Mouse (Mus musculus) CH12.LX (cell line): ENCODE results near the gene Fbxo36. TPM values are rescaled to one million over a fixed set of nuclear protein-coding genes. Genes with fewer than 3 reads are reported as not detected.

ENCODE experiments used
- DNase-seq: peaks from one replicate; pipeline ENCODE4 v3.0.0-alpha.2; 2013; ENCODE audit errors: extremely low read depth
- H3K27ac ChIP-seq: 2 replicates; pipeline ENCODE4 v1.5.1; 2012; ENCODE audit warnings: low read depth, mild to moderate bottlenecking, control low read depth, moderate library complexity; ENCODE audit not compliant: insufficient read depth
- H3K27me3 ChIP-seq: replicated peaks from 2 replicates; pipeline ENCODE3; 2012; ENCODE audit warnings: inconsistent platforms
- H3K36me3 ChIP-seq, 2 experiments: replicated peaks in 1 of 2; 2 replicates each; pipeline versions ENCODE3 to v1.6.1; 2012; ENCODE audit warnings: inconsistent platforms in 1 of 2, low read length in 1 of 2, mild to moderate bottlenecking in 1 of 2, mixed read lengths in 1 of 2, moderate library complexity in 1 of 2; ENCODE audit not compliant: control insufficient read depth in 1 of 2, insufficient read depth in 1 of 2
- H3K4me1 ChIP-seq, 2 experiments: 2 replicates each; pipeline ENCODE4 v1.6.1; 2012; ENCODE audit warnings: inconsistent platforms in 1 of 2, moderate library complexity in 1 of 2; ENCODE audit not compliant: insufficient read depth in 2 of 2, control insufficient read depth in 1 of 2
- H3K4me2 ChIP-seq: 2 replicates; pipeline ENCODE4 v1.6.1; 2012; ENCODE audit warnings: low read depth, mild to moderate bottlenecking, control low read depth; ENCODE audit not compliant: poor library complexity, insufficient read depth, severe bottlenecking
- H3K4me3 ChIP-seq, 3 experiments: fragments of 150-350 bp in 1 of 3; sonication (generic) in 1 of 3; replicated peaks in 1 of 3; 2 replicates each; pipeline versions ENCODE3 to v1.5.1; 2011 to 2012; ENCODE audit warnings: low read depth in 2 of 3, low read length in 2 of 3, mild to moderate bottlenecking in 2 of 3, moderate library complexity in 2 of 3, control low read depth in 1 of 3, improper control_type of control experiment in 1 of 3, inconsistent platforms in 1 of 3, mixed read lengths in 1 of 3; ENCODE audit not compliant: poor library complexity in 1 of 3
- H3K79me2 ChIP-seq: replicated peaks from 2 replicates; pipeline ENCODE4 v1.6.1; 2012; ENCODE audit warnings: mild to moderate bottlenecking, moderate library complexity; ENCODE audit not compliant: control insufficient read depth, poor library complexity, insufficient read depth, severe bottlenecking; ENCODE audit errors: extremely low read depth
- H3K9ac ChIP-seq: 2 replicates; pipeline ENCODE4 v1.6.1; 2012; ENCODE audit warnings: low read depth, mild to moderate bottlenecking, control low read depth, moderate library complexity; ENCODE audit not compliant: insufficient read depth
- H3K9me3 ChIP-seq: replicated peaks from 2 replicates; pipeline ENCODE3; 2012; ENCODE audit warnings: low read length, inconsistent platforms, mixed read lengths
- CTCF ChIP-seq, 2 experiments: IDR thresholded peaks in 1 of 2; conservative IDR thresholded peaks in 1 of 2; 2 replicates each; pipeline ENCODE4 v1.5.1; 2011 to 2012; ENCODE audit warnings: low read depth in 2 of 2, low read length in 2 of 2, improper control_type of control experiment in 1 of 2, inconsistent platforms in 1 of 2, mild to moderate bottlenecking in 1 of 2, moderate library complexity in 1 of 2
- ELF1 ChIP-seq: IDR thresholded peaks from 2 replicates; pipeline ENCODE4 v1.6.1; 2014; ENCODE audit warnings: low read depth, mild to moderate bottlenecking, inconsistent platforms, low read length, improper control_type of control experiment
- ETS1 ChIP-seq: conservative IDR thresholded peaks from 2 replicates; pipeline ENCODE4 v1.6.1; 2012; ENCODE audit warnings: low read depth, mild to moderate bottlenecking, inconsistent platforms, low read length, improper control_type of control experiment, moderate library complexity
- HCFC1 ChIP-seq: IDR thresholded peaks from 2 replicates; pipeline ENCODE4 v1.6.1; 2012; ENCODE audit warnings: low read depth, mild to moderate bottlenecking, inconsistent platforms, low read length, improper control_type of control experiment
- JUN ChIP-seq: IDR thresholded peaks from 2 replicates; pipeline ENCODE4 v1.6.1; 2011; ENCODE audit warnings: low read depth, mild to moderate bottlenecking, low read length, improper control_type of control experiment, moderate library complexity; ENCODE audit not compliant: insufficient read depth
- JUND ChIP-seq: conservative IDR thresholded peaks from 2 replicates; pipeline ENCODE4 v1.6.1; 2011; ENCODE audit warnings: low read depth, low read length, improper control_type of control experiment
- KAT2A ChIP-seq: IDR thresholded peaks from 2 replicates; pipeline ENCODE4 v1.6.1; 2012; ENCODE audit warnings: low read length, improper control_type of control experiment, inconsistent platforms; ENCODE audit not compliant: insufficient replicate concordance
- MAFK ChIP-seq: IDR thresholded peaks from 2 replicates; pipeline ENCODE4 v1.6.1; 2011; ENCODE audit warnings: low read length, improper control_type of control experiment; ENCODE audit not compliant: insufficient replicate concordance
- MEF2A ChIP-seq: IDR thresholded peaks from 2 replicates; pipeline ENCODE4 v1.6.1; 2014; ENCODE audit warnings: low read depth, mild to moderate bottlenecking, inconsistent platforms, low read length, improper control_type of control experiment, borderline replicate concordance
- MXI1 ChIP-seq: IDR thresholded peaks from 2 replicates; pipeline ENCODE4 v1.6.1; 2011; ENCODE audit warnings: mild to moderate bottlenecking, low read depth, low read length, improper control_type of control experiment
- NRF1 ChIP-seq: IDR thresholded peaks from 2 replicates; pipeline ENCODE4 v1.6.1; 2014; ENCODE audit warnings: low read depth, mild to moderate bottlenecking, inconsistent platforms, low read length, improper control_type of control experiment, moderate library complexity
- PAX5 ChIP-seq: IDR thresholded peaks from 2 replicates; pipeline ENCODE4 v1.6.1; 2012; ENCODE audit warnings: low read length, inconsistent platforms, mixed read lengths
- POLR2A ChIP-seq: IDR thresholded peaks from 2 replicates; pipeline ENCODE4 v1.6.1; 2011; ENCODE audit warnings: low read depth, mild to moderate bottlenecking, improper control_type of control experiment, low read length
- RAD21 ChIP-seq: IDR thresholded peaks from 2 replicates; pipeline ENCODE4 v1.6.1; 2011; ENCODE audit warnings: low read depth, mild to moderate bottlenecking, low read length, improper control_type of control experiment, moderate library complexity
- SMC3 ChIP-seq: IDR thresholded peaks from 2 replicates; pipeline ENCODE4 v1.6.1; 2011; ENCODE audit warnings: low read depth, low read length, improper control_type of control experiment
- UBTF ChIP-seq: IDR thresholded peaks from 2 replicates; pipeline ENCODE4 v1.6.1; 2012; ENCODE audit warnings: low read depth, mild to moderate bottlenecking, inconsistent platforms, low read length, improper control_type of control experiment, moderate library complexity
- USF1 ChIP-seq: IDR thresholded peaks from 2 replicates; pipeline ENCODE4 v1.6.1; 2014; ENCODE audit warnings: low read depth, mild to moderate bottlenecking, inconsistent platforms, low read length, improper control_type of control experiment
- USF2 ChIP-seq: conservative IDR thresholded peaks from 2 replicates; pipeline ENCODE4 v1.6.1; 2011; ENCODE audit warnings: low read depth, low read length, improper control_type of control experiment
- ZKSCAN1 ChIP-seq: IDR thresholded peaks from 2 replicates; pipeline ENCODE4 v1.6.1; 2012; ENCODE audit warnings: low read depth, inconsistent platforms, low read length, improper control_type of control experiment, borderline replicate concordance
- ZNF384 ChIP-seq: IDR thresholded peaks from 2 replicates; pipeline ENCODE4 v1.6.1; 2012; ENCODE audit warnings: low read depth, low read length, improper control_type of control experiment, inconsistent platforms
- dilution Hi-C: fragments of 300-500 bp; cut with MboI; formaldehyde crosslinking; loops from 2 replicates; pipeline ENCODE4 v1.14.3; 2020; ENCODE audit warnings: low sequenced_read_pairs; ENCODE audit not compliant: extremely low pct_unique_long_range_greater_than_20kb, extremely low pct_ligation_motif_present
- in situ Hi-C: fragments of 300-500 bp; cut with MboI; formaldehyde crosslinking; loops from 3 replicates; pipeline ENCODE4 v1.14.3; 2019; ENCODE audit warnings: low sequenced_read_pairs, low pct_ligation_motif_present, low pct_unique_long_range_greater_than_20kb, mixed read lengths
- polyA plus RNA-seq: library from polyadenylated mRNA; unstranded; fragments of >175 nt; gene quantifications from 2 replicates; pipeline ENCODE4 v1.2.1, GENCODE M21; 2012; ENCODE audit warnings: low read depth; ENCODE audit not compliant: insufficient read length
- total RNA-seq, 2 experiments: library from RNA; depleted of rRNA; stranded (reverse); fragments of 300-350 nt in 1 of 2; fragments of >200 nt in 1 of 2; gene quantifications; 2 replicates each; pipeline ENCODE4 v1.2.3; 2012 to 2014

Fbxo36 gene
- total and polyA plus RNA-seq, 3 experiments: 2.5 to 3.8 (median 3.0) TPM

GRCm38 (mm10) chr1:84848801-84849455, 9.3 kb downstream of the Fbxo36 start:
- Histone ChIP-seq H3K4me1 (no peaks in the 10 kb centered on the region), H3K9me3 (no peaks in the 10 kb centered on the region), H3K27ac (no peak overlapping the region), H3K27me3 (no peaks in the 10 kb centered on the region), H3K4me2 (no peak overlapping the region), H3K4me3 (no peak overlapping the region), H3K9ac (no peak overlapping the region), H3K79me2 (no peaks in the 10 kb centered on the region), H3K36me3 (peaks cover 0 to 12% of the 10 kb centered on the region in 2 experiments)
- no peak for DNase-seq
- dilution Hi-C loops (no loop called here), in situ Hi-C loops (no loop called here)
- TF ChIP-seq USF1: no peak
- no peak for TF ChIP-seq CTCF (conservative IDR thresholded peaks at IDR 0.05 in 1 of 2, IDR thresholded peaks at IDR 0.05 in 1 of 2; ENCODE audit: low read depth in 2 of 2, low read length in 2 of 2)
- no peak for TF ChIP-seq MEF2A
- no peak for TF ChIP-seq JUN
- TF ChIP-seq JUND: no peak
- no peak for TF ChIP-seq ZKSCAN1
- TF ChIP-seq UBTF: no peak
- no peak for TF ChIP-seq SMC3
- no peak for TF ChIP-seq ETS1

- peaks cover 0 to 12% of the 10 kb centered on the region in 2 experiments for H3K36me3 ChIP-seq
- no peaks in the 10 kb centered on the region for H3K9me3 ChIP-seq
- no peak for DNase-seq
- TF ChIP-seq PAX5 (no peak), POLR2A (no peak), ELF1 (no peak), MXI1 (no peak)
- no peaks in the 10 kb centered on the region for H3K27me3 ChIP-seq
- H3K9ac ChIP-seq: no peak overlapping the region
- no peak overlapping the region for H3K4me3 ChIP-seq
- no peak overlapping the region for H3K27ac ChIP-seq
- no peak overlapping the region for H3K4me2 ChIP-seq
- no peaks in the 10 kb centered on the region for H3K4me1 ChIP-seq
- in situ Hi-C loops: no loop called here
- dilution Hi-C loops: no loop called here
- H3K79me2 ChIP-seq: no peaks in the 10 kb centered on the region
These were observed 10.2 kb downstream of the Fbxo36 start for GRCm38 (mm10) chr1:84849804-84850203.

GRCm38 (mm10) chr1:84850471-84850870, 10.8 kb downstream of the Fbxo36 start:
- dilution Hi-C loops: no loop called here
- Histone ChIP-seq H3K27me3 (no peaks in the 10 kb centered on the region), H3K4me1 (no peaks in the 10 kb centered on the region), H3K27ac (no peak overlapping the region), H3K9ac (no peak overlapping the region), H3K36me3 (peaks cover 0 to 12% of the 10 kb centered on the region in 2 experiments), H3K9me3 (no peaks in the 10 kb centered on the region), H3K4me2 (no peak overlapping the region), H3K4me3 (no peak overlapping the region), H3K79me2 (no peaks in the 10 kb centered on the region)
- in situ Hi-C loops: no loop called here
- TF ChIP-seq ETS1 (no peak), KAT2A (no peak), ZNF384 (no peak), RAD21 (no peak), MXI1 (no peak), USF2 (no peak), HCFC1 (no peak), NRF1 (no peak), POLR2A (no peak), MAFK (no peak), PAX5 (no peak), JUND (no peak)
- no peak for DNase-seq
